Mouse (Mus musculus) liver, embryonic 12.5 days (tissue): ENCODE measurements around the gene Cebpe. TPM values are rescaled to one million over a fixed set of nuclear protein-coding genes. Genes with fewer than 3 reads are reported as not detected.

ENCODE experiments used
- ATAC-seq: fragments of 200-750 bp; cut with Nextera tagmentation; 2 replicates; pipeline ENCODE4 v1.8.0; 2017; ENCODE audit warnings: moderate number of reproducible peaks, mild to moderate bottlenecking, moderate library complexity
- H3K27ac ChIP-seq: fragments of 300-500 bp; sonication (generic); 2 replicates; pipeline ENCODE4 v1.5.1; 2016; ENCODE audit warnings: mild to moderate bottlenecking
- H3K27me3 ChIP-seq: fragments of 300-500 bp; sonication (generic); replicated peaks from 2 replicates; pipeline ENCODE4 v1.6.1; 2016; ENCODE audit warnings: mild to moderate bottlenecking, moderate library complexity
- H3K36me3 ChIP-seq: fragments of 300-500 bp; sonication (generic); 2 replicates; pipeline ENCODE4 v1.6.1; 2016; ENCODE audit warnings: mild to moderate bottlenecking, moderate library complexity
- H3K4me1 ChIP-seq: fragments of 300-500 bp; sonication (generic); 2 replicates; pipeline ENCODE4 v1.6.1; 2016
- H3K4me2 ChIP-seq: fragments of 300-500 bp; sonication (generic); 2 replicates; pipeline ENCODE4 v1.6.1; 2016; ENCODE audit warnings: mild to moderate bottlenecking, moderate library complexity
- H3K4me3 ChIP-seq: fragments of 300-500 bp; sonication (generic); 2 replicates; pipeline ENCODE4 v1.5.1; 2016; ENCODE audit warnings: mild to moderate bottlenecking, moderate library complexity
- H3K9ac ChIP-seq: fragments of 300-500 bp; sonication (generic); 2 replicates; pipeline ENCODE4 v1.6.1; 2016; ENCODE audit warnings: mild to moderate bottlenecking, moderate library complexity
- H3K9me3 ChIP-seq: fragments of 300-500 bp; sonication (generic); replicated peaks from 2 replicates; pipeline ENCODE4 v1.6.1; 2016; ENCODE audit warnings: mild to moderate bottlenecking, moderate library complexity
- WGBS: fragments of 180-500 bp; shearing (Covaris S2); methylation state at CpG from one replicate; pipeline ENCODE4 v1.1.7; 2016; ENCODE audit not compliant: insufficient replicate concordance; 5-methylcytosine and 5-hydroxymethylcytosine counted together
- polyA plus RNA-seq: library from polyadenylated mRNA; unstranded; fragments of >200 nt; fragmentation: Nextera tagmentation; extraction: Ambion mirVana; gene quantifications from 2 replicates; pipeline ENCODE4 v1.2.1, GENCODE M21; 2016

Cebpe gene
- polyA plus RNA-seq, 1 experiment from 2014 or later, result 3.7 TPM

DNA sequence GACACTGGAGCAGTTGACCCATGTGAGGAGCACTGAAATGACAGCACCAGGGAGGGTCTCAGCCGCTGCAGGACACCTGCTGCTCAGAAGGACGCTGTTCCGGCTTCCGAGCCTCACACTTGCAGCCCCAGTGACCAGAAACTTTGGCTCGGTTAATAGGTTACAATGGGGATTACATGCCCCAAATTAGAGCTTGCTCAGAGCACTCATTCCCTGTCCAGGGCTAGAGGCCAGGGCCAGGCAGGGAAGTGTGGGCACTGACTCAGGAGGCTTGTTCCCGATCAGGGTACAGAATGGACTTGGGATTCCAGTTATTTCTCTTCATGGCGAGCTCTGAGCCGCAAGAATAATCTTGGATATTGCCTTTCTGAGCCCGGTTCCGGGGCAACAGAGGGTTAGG is 25.7 kb upstream of the Cebpe start:
- no peak overlapping the region for H3K4me3 ChIP-seq
- H3K9ac ChIP-seq, result no peak overlapping the region
- ATAC-seq, result no peak
- 70% methylated on average over 10 of the region's 10 CpGs for WGBS
- H3K9me3 ChIP-seq, result no peaks in the 10 kb centered on the region
- peaks cover 5% of the 10 kb centered on the region; the same call in 1 of the 2 replicates for H3K4me1 ChIP-seq
- no peak overlapping the region for H3K27ac ChIP-seq
- peaks cover 4% of the 10 kb centered on the region; the same call in 1 of the 2 replicates for H3K27me3 ChIP-seq
- no peaks in the 10 kb centered on the region for H3K36me3 ChIP-seq
- H3K4me2 ChIP-seq, result no peak overlapping the region

- H3K4me3 ChIP-seq, result no peak overlapping the region
- no peaks in the 10 kb centered on the region for H3K36me3 ChIP-seq
- H3K9me3 ChIP-seq, result no peaks in the 10 kb centered on the region
- no peak overlapping the region for H3K27ac ChIP-seq
- WGBS, result 63% methylated on average over 14 of the region's 14 CpGs
- peaks cover 11% of the 10 kb centered on the region; the same call in 1 of the 2 replicates for H3K27me3 ChIP-seq
- H3K4me2 ChIP-seq, result no peak overlapping the region
- no peak for ATAC-seq
- H3K4me1 ChIP-seq, result no peaks in the 10 kb centered on the region; the same call in 1 of the 2 replicates
- H3K9ac ChIP-seq, result no peak overlapping the region
Observed at GRCm38 (mm10) chr14:54736555-54737552, 24.9 kb upstream of the Cebpe start.

DNA sequence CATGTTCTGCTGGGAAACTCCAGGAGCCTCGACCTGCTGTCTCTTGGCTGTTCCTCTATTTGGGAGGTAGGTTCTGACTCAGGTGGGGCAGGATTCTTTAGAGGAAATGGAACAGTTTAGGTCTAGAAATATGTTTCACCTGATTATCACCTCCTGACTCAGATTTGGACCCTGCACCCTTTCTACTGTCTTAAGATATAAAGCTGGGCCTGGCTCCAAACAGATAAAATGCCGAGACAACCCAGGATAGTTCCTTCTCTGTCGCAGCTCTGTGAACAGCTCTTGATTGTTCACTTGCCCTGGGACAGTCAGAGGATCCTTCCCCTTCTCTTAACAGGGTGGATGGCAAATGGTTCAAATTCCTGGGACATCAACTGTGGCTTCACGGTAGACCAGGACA is 23.2 kb upstream of the Cebpe start:
- Histone ChIP-seq H3K4me2 (no peak overlapping the region), H3K27me3 (peaks cover 11% of the 10 kb centered on the region), H3K4me1 (no peaks in the 10 kb centered on the region; the same call in 1 of the 2 replicates), H3K4me3 (no peak overlapping the region), H3K9me3 (no peaks in the 10 kb centered on the region), H3K9ac (no peak overlapping the region), H3K27ac (no peak overlapping the region), H3K36me3 (no peaks in the 10 kb centered on the region)
- ATAC-seq, result no peak
- 45% methylated on average over 4 of the region's 4 CpGs for WGBS

DNA sequence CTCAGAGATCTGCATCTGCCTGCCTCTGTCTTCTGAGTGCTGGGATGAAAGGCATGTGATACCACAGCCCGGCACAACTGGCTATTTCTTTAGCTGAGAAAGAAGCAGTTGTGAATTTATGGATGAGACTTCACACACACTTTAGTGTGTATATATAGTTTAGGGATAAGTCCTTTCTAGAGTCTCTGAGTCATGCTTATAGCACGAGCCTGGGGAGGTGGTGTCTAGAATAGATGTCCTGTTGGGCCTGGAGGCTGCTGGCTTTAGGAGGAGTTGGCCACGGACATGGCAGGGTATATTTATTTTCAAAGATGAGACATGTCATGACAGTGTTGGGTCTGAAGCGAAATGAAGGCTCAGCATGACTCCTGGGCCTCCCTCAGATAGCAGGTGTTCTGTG is 22.0 kb upstream of the Cebpe start:
- Histone ChIP-seq H3K9me3 (no peaks in the 10 kb centered on the region), H3K36me3 (no peaks in the 10 kb centered on the region), H3K27ac (no peak overlapping the region), H3K4me2 (no peak overlapping the region), H3K4me3 (no peak overlapping the region), H3K9ac (no peak overlapping the region), H3K27me3 (peaks cover 11% of the 10 kb centered on the region), H3K4me1 (no peaks in the 10 kb centered on the region; the same call in 1 of the 2 replicates)
- WGBS, result 57% methylated on average over 4 of the region's 4 CpGs
- ATAC-seq, result no peak

DNA sequence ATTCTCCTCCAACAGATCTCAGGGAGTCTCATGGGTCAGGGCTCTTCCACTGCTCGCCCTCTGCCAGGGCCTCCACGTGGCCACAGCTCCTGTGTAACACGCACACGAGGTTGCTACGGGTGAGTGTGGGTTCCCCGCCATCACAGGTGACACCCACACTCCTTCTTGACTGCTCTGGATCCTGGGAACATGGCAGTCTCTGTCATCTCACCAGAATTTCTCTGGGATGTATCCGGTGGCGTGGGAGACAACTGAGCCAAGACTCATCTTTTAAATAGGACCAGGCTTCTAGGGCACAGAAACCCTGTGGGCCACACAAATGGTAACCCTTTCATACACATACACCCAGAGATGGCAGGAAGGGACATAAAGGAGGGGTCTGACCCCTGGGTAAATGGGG is 20.2 kb upstream of the Cebpe start:
- Histone ChIP-seq H3K4me2 (no peak overlapping the region), H3K4me3 (no peak overlapping the region), H3K9ac (no peak overlapping the region), H3K9me3 (no peaks in the 10 kb centered on the region), H3K36me3 (no peaks in the 10 kb centered on the region), H3K27ac (no peak overlapping the region), H3K27me3 (peaks cover 11% of the 10 kb centered on the region), H3K4me1 (no peaks in the 10 kb centered on the region; the same call in 1 of the 2 replicates)
- 78% methylated on average over 8 of the region's 8 CpGs for WGBS
- ATAC-seq, result no peak

DNA sequence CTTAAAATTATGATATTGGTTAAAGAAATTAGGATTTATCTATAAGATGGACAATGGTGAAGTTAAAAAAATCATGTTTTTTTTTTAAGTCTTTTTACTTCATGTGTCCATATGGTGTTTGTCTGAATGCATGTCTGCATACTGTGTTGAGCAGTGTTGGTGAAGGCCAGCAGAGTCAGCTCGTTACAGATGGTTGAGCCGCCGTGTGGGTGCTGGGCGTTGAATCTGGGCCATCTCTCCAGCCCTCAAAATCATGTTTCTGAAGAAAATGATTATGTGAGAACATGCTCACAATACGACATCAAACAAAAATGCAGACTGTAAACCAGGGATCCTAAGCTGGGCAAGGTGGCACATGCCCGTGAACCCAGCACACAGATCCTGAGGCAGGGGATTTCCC is 18.3 kb upstream of the Cebpe start:
- H3K4me1 ChIP-seq, result no peaks in the 10 kb centered on the region
- no peak for ATAC-seq
- no peaks in the 10 kb centered on the region for H3K9me3 ChIP-seq
- no peak overlapping the region for H3K27ac ChIP-seq
- H3K27me3 ChIP-seq, result peaks cover 11% of the 10 kb centered on the region
- H3K9ac ChIP-seq, result no peak overlapping the region
- H3K4me2 ChIP-seq, result no peak overlapping the region
- WGBS, result 83% methylated on average over 6 of the region's 6 CpGs
- no peak overlapping the region for H3K4me3 ChIP-seq
- no peaks in the 10 kb centered on the region for H3K36me3 ChIP-seq

- Histone ChIP-seq H3K27ac (no peak overlapping the region), H3K9ac (no peak overlapping the region)
Observed at GRCm38 (mm10) chr14:54728823-54729653, 17.1 kb upstream of the Cebpe start.

GRCm38 (mm10) chr14:54727565-54727964 is 15.6 kb upstream of the Cebpe start:
- no peak for ATAC-seq
- 62% methylated on average over 5 of the region's 5 CpGs for WGBS
- no peak overlapping the region for H3K9ac ChIP-seq

More at GRCm38 (mm10) chr14:54728823-54729653, 17.1 kb upstream of the Cebpe start:
- H3K36me3 ChIP-seq, result no peaks in the 10 kb centered on the region
- H3K27me3 ChIP-seq, result peaks cover 11% of the 10 kb centered on the region
- WGBS, result 74% methylated on average over 13 of the region's 13 CpGs
- no peak overlapping the region for H3K4me3 ChIP-seq
- no peaks in the 10 kb centered on the region for H3K4me1 ChIP-seq
- H3K9me3 ChIP-seq, result no peaks in the 10 kb centered on the region
- H3K4me2 ChIP-seq, result no peak overlapping the region
- ATAC-seq, result no peak

GRCm38 (mm10) chr14:54724049-54724448 is 12.1 kb upstream of the Cebpe start:
- WGBS, result 26% methylated on average over 6 of the region's 6 CpGs
- ATAC-seq, result no peak

More at GRCm38 (mm10) chr14:54727565-54727964, 15.6 kb upstream of the Cebpe start:
- Histone ChIP-seq H3K36me3 (no peaks in the 10 kb centered on the region), H3K4me1 (0 out of 2 replicates have a peak, but pooled peaks cover 3% of the 10 kb centered on the region), H3K4me3 (no peak overlapping the region), H3K27me3 (peaks cover 14% of the 10 kb centered on the region), H3K9me3 (no peaks in the 10 kb centered on the region), H3K4me2 (no peak overlapping the region), H3K27ac (no peak overlapping the region)

GRCm38 (mm10) chr14:54721711-54722110 is 9.7 kb upstream of the Cebpe start:
- H3K36me3 ChIP-seq, result no peaks in the 10 kb centered on the region
- no peak overlapping the region for H3K4me2 ChIP-seq
- 0 out of 2 replicates have a peak, but pooled peaks cover 3% of the 10 kb centered on the region for H3K4me1 ChIP-seq
- ATAC-seq, result no peak
- 71% methylated on average over 10 of the region's 10 CpGs for WGBS
- no peaks in the 10 kb centered on the region for H3K9me3 ChIP-seq
- peaks cover 11% of the 10 kb centered on the region; the same call in 1 of the 2 replicates for H3K27me3 ChIP-seq
- H3K27ac ChIP-seq, result no peak overlapping the region
- no peak overlapping the region for H3K4me3 ChIP-seq
- H3K9ac ChIP-seq, result no peak overlapping the region

More at GRCm38 (mm10) chr14:54724049-54724448, 12.1 kb upstream of the Cebpe start:
- no peak overlapping the region for H3K4me2 ChIP-seq
- H3K9me3 ChIP-seq, result no peaks in the 10 kb centered on the region
- no peak overlapping the region for H3K27ac ChIP-seq
- no peaks in the 10 kb centered on the region for H3K36me3 ChIP-seq
- H3K27me3 ChIP-seq, result peaks cover 11% of the 10 kb centered on the region; the same call in 1 of the 2 replicates
- H3K4me1 ChIP-seq, result 0 out of 2 replicates have a peak, but pooled peaks cover 3% of the 10 kb centered on the region
- no peak overlapping the region for H3K4me3 ChIP-seq
- H3K9ac ChIP-seq, result no peak overlapping the region

- H3K4me3 ChIP-seq, result no peak overlapping the region
- ATAC-seq, result no peak
- H3K4me2 ChIP-seq, result no peak overlapping the region
- no peaks in the 10 kb centered on the region for H3K9me3 ChIP-seq
- H3K9ac ChIP-seq, result no peak overlapping the region
- no peak overlapping the region for H3K27ac ChIP-seq
- no peaks in the 10 kb centered on the region for H3K36me3 ChIP-seq
- 71% methylated on average over 7 of the region's 7 CpGs for WGBS
- H3K27me3 ChIP-seq, result peaks cover 11% of the 10 kb centered on the region; the same call in 1 of the 2 replicates
- H3K4me1 ChIP-seq, result 0 out of 2 replicates have a peak, but pooled peaks cover 3% of the 10 kb centered on the region
Observed at GRCm38 (mm10) chr14:54720654-54721350, 8.8 kb upstream of the Cebpe start.
